Mouse (Mus musculus) left cerebral cortex, adult 11 months (tissue): ENCODE data around the gene Hist2h3c1.
"Not testable (repeated sequence)": the region's sequence is repeated elsewhere in the genome, so short reads cannot be mapped to it uniquely, and the experiment has no call there.

Experiments used
- DNase-seq: peaks from one replicate; pipeline ENCODE4 v3.0.0; 2022; ENCODE audit warnings: low spot score

Hist2h3c1 gene

GRCm38 (mm10) chr3:96246427-96246856 is at the start of gene Hist2h3c1:
Gene Hist2h3c1, plus strand, starts transcription at chr3:96246685.
- DNase-seq: not testable (repeated sequence)

DNA sequence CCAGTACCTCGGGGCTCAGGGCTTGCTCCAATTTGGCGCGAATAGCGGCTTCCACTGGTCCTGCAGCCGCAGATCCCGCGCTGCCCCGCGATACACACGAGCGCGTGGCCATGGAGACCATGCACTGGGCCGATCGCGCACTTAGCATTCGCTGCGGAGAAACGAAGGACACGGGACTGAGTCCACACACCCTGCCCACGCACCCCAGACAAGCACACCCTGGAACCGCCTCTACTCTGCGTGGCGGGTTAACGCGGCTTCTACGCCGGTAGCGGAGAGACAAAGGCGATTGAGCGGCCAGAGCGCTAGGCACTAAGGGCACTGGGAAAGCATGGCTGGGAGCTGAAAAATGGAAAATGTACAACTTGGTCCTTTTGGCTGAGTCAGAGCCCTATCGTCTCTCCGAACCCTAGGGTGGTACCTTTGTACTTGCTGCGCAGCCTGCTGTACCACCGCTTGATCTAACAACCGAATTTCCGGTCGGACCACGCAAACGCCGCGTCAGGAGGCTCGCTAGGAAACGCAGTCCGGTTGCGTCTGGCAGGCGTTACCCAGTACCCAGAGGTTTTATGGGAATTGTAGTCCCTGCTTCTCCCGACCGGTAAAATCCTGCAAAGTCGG is 49.2 kb upstream of the Hist2h3c1 start:
- DNase-seq: peak; percentile 86

DNA sequence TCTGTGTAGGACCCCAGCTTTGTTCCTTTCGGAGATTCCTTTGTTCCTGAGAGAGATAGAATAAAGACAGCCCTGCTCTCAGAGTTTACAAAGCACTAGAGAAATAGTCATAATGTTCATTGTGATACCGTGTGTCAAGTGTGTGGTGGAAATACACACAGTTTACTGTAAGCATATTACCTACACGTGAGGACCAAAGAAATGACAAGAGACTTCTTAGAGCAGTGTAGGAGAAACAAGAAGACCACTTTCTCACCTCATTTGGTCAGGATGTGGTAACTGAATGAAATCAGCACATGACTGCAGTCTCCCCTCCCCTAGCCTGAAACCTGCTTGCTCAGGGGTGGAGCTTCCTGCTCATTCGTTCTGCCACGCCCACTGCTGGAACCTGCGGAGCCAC is 48.3 kb upstream of the Hist2h3c1 start:
- no peak for DNase-seq

DNA sequence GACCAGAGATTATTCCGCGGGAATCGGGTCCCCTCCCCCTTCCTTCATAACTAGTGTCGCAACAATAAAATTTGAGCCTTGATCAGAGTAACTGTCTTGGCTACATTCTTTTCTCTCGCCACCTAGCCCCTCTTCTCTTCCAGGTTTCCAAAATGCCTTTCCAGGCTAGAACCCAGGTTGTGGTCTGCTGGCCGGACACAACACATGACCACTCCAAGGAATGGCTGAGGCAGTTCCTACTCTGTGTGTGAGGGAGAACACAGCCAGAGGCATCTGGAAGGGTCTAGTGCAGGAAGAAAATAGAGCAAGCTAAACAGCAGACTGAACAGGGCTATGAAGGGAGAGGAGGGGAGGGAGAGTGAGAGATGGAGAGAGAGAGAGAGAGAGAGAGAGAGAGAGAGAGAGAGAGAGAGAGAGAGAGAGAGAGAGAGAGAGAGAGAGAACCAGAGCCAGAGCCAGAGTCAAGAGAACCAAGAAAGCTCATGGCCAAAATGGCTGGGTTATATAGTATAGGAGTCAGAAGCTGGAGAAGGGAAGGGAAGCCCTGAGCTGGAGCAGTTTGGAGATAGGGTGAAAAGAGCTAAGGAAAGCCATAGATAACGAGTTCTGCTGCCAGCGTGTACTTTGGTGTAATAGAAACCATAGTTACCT is 47.8 kb upstream of the Hist2h3c1 start:
- not testable (repeated sequence) for DNase-seq

GRCm38 (mm10) chr3:96199731-96200130 is 46.8 kb upstream of the Hist2h3c1 start:
- DNase-seq: no peak

GRCm38 (mm10) chr3:96207819-96208218 is 38.7 kb upstream of the Hist2h3c1 start:
- no peak for DNase-seq

DNA sequence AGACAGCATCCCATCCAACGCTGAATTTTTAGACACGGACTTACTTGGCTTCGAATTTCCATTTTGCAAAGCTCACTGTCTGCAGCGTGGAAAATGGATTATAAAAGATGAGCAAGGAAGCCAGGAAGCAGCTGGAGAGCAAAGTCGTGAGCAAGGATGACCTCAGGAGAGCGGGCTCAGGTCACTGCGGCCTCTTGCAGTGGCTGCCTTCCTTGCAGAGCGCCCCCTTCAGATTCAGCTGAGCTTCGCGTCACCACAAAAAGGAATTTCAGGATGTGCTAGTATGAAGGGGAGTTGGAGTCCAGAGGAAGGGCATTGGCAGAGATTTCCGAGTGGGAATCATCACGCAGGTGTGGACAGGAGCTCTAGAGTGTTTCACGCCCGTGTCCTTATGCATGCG is 37.2 kb upstream of the Hist2h3c1 start:
- DNase-seq: no peak

- no peak for DNase-seq
Observed at GRCm38 (mm10) chr3:96219191-96219641, 27.3 kb upstream of the Hist2h3c1 start.

DNA sequence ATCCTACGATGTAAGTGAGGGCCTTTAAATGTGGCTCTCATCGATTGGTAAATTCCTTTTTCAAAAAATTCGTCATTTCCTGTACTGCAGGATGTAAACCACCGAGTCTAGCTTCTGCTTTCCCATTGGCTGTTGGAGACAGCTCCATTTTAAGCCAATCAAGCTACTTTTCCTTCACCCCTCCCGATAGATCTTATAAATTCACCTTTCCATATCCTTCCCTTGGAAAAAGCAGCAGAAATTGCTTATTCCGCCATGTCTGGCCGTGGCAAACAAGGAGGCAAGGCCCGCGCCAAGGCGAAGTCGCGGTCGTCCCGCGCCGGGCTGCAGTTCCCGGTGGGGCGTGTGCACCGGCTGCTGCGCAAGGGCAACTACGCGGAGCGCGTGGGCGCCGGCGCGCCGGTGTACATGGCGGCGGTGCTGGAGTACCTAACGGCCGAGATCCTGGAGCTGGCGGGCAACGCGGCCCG is 26.8 kb upstream of the Hist2h3c1 start, which contains the start of the genes Bola1 and Hist2h2ab:
TSS of gene Bola1 (minus strand) at position 49 of the 470 bp plus-strand sequence.
TSS of gene Hist2h2ab (plus strand) at position 205 of the 470 bp plus-strand sequence.
- DNase-seq: peak; percentile 83

GRCm38 (mm10) chr3:96220131-96220764 is 26.2 kb upstream of the Hist2h3c1 start:
- not testable (repeated sequence) for DNase-seq

- peak; percentile 88 for DNase-seq
Observed at GRCm38 (mm10) chr3:96220765-96221639, 25.5 kb upstream of the Hist2h3c1 start, which contains the start of the genes Hist2h2ac and Hist2h2be. Gene Hist2h2ac, minus strand, starts transcription at chr3:96220880. Gene Hist2h2be, plus strand, starts transcription at chr3:96221119.

DNA sequence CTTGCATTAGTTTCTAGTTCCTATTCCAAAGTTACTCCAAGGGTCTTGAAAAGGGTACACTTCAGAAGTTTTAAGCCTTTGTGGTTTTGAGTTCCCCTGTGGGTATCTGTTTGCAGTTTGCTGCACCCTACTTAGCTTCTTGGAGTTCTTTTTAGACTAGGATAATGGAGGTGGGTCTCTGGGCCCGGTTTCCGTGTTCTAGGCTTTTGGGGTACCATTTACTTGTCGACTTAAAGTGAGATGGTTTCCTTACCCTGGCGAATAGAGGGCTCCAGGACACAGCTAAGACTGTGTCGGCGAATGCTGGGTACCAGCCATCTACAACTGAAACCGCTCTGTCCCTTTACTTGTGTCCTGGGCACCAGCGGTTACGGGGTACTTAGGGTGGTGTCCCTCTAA is 24.8 kb upstream of the Hist2h3c1 start:
- DNase-seq: no peak

- no peak for DNase-seq
Observed at GRCm38 (mm10) chr3:96222774-96223173, 23.7 kb upstream of the Hist2h3c1 start.

DNA sequence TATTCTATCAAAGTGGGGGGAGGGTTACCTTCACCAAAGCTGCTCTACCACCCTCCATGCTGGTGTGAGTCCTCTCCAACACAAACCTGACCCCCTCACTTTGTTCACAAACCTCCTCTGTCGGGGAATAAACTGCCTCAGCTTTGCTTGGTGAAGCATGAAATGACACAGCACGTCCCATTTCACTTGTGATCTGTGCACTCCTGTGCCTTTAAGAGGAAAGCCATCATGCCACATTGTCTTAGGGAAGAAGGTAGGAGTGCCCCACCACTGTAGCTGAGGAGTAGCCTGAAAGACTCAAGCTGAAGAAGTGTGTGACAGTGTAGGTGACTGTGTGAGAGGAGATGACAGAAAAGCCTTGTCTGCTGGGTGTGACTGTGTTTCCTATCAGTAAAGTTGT is 21.1 kb upstream of the Hist2h3c1 start:
- DNase-seq: no peak

DNA sequence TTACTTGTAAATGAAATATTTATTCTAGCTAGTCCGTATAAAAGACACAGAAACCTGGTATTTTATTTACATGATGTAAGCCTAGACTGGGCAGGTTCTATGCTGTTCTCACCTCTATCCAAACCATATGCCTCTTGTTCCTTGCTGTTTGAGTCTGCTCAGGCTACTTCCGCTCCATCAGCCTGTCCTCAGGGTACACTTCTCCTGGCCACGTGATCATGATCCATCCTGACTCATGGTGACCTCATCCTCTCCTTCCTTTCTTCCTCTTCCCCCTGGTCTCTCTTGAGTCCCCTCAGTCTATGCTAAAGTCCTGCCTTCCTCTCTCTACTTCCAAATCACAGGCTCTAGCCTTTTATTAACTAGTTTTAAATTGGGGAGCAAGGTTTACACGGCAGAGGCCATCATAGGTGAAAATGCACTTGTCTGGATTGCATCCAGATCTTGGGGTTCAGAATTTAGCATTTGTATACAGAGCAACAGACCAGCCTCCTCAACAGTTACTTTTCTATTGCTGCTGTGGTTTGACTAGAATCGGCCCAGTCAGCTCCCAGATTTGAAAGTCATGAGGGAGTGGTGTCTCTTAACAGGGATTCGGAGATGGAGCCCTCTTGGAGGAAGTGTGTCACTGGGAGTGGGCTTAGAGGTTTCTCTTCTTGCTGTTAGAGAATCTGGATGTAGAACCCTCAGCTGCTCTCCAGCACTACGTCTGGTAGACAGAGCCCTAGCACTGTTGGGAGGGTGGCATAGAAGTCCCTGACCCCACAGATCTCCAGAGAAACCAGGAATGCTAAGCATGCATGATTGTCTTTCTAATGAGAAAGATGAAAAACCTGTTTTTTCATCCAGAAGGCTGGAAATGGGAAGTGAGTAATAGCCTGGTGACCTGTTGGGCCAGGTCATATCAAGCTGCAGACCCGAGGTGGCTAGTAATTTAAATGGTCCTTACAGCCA is 19.5 kb upstream of the Hist2h3c1 start:
- DNase-seq: no peak

- DNase-seq: no peak
Observed at GRCm38 (mm10) chr3:96228828-96229227, 17.7 kb upstream of the Hist2h3c1 start.

- DNase-seq: no peak
Observed at GRCm38 (mm10) chr3:96230404-96230803, 16.1 kb upstream of the Hist2h3c1 start.

GRCm38 (mm10) chr3:96230910-96231757 is 15.4 kb upstream of the Hist2h3c1 start:
- no peak for DNase-seq

GRCm38 (mm10) chr3:96231758-96232120 is 14.7 kb upstream of the Hist2h3c1 start:
- no peak for DNase-seq

- DNase-seq: no peak
Observed at GRCm38 (mm10) chr3:96234914-96235313, 11.6 kb upstream of the Hist2h3c1 start.
